Mouse (Mus musculus) liver, embryonic 14.5 days (tissue): ENCODE measurements around the gene Grb7. TPM values are rescaled to one million over a fixed set of nuclear protein-coding genes. Genes with fewer than 3 reads are reported as not detected.

Experiments
- ATAC-seq: fragments of 200-750 bp; cut with Nextera tagmentation; 2 replicates; pipeline ENCODE4 v1.8.0; 2017; ENCODE audit warnings: moderate number of reproducible peaks, mild to moderate bottlenecking, moderate library complexity; ENCODE audit not compliant: insufficient read depth
- DNase-seq, 3 experiments: peaks; one replicate each; pipeline ENCODE4 v3.0.0-alpha.2; 2012 to 2013; ENCODE audit warnings: low read depth in 3 of 3, low spot score in 3 of 3
- H3K27ac ChIP-seq: fragments of 300-500 bp; sonication (generic); 2 replicates; pipeline ENCODE4 v1.5.1; 2014; ENCODE audit warnings: moderate library complexity, mild to moderate bottlenecking, control low read depth, inconsistent platforms
- H3K27me3 ChIP-seq: fragments of 300-500 bp; sonication (generic); 2 replicates; pipeline ENCODE4 v1.6.1; 2014; ENCODE audit warnings: mild to moderate bottlenecking, low read length, moderate library complexity; ENCODE audit not compliant: control insufficient read depth, insufficient read depth
- H3K36me3 ChIP-seq: fragments of 300-500 bp; sonication (generic); replicated peaks from 2 replicates; pipeline ENCODE4 v1.6.1; 2014; ENCODE audit warnings: low read depth; ENCODE audit not compliant: control insufficient read depth, insufficient read depth
- H3K4me1 ChIP-seq, 2 experiments: fragments of 200-500 bp in 1 of 2; fragments of 300-500 bp in 1 of 2; sonication (generic) in 1 of 2; replicated peaks; 2 replicates each; pipeline ENCODE4 v1.6.1; 2012 to 2014; ENCODE audit warnings: antibody characterized with exemption in 1 of 2, inconsistent platforms in 1 of 2, low read length in 1 of 2; ENCODE audit not compliant: control insufficient read depth in 2 of 2, insufficient read depth in 2 of 2
- H3K4me2 ChIP-seq: fragments of 300-500 bp; sonication (generic); 2 replicates; pipeline ENCODE4 v1.6.1; 2014; ENCODE audit warnings: low read depth, mild to moderate bottlenecking, control low read depth, moderate library complexity
- H3K4me3 ChIP-seq, 2 experiments: fragments of 200-500 bp in 1 of 2; fragments of 300-500 bp in 1 of 2; sonication (generic) in 1 of 2; 2 replicates each; pipeline ENCODE4 v1.5.1; 2012 to 2014; ENCODE audit warnings: low read depth in 2 of 2, low read length in 2 of 2, mild to moderate bottlenecking in 2 of 2, control low read depth in 1 of 2, inconsistent platforms in 1 of 2, moderate library complexity in 1 of 2; ENCODE audit not compliant: insufficient read depth in 1 of 2
- H3K9ac ChIP-seq: fragments of 300-500 bp; sonication (generic); replicated peaks from 2 replicates; pipeline ENCODE4 v1.6.1; 2014; ENCODE audit warnings: mild to moderate bottlenecking, control low read depth, moderate library complexity
- H3K9me3 ChIP-seq: fragments of 300-500 bp; sonication (generic); 2 replicates; pipeline ENCODE4 v1.6.1; 2016; ENCODE audit warnings: low read length, mixed read lengths; ENCODE audit not compliant: control insufficient read depth
- CTCF ChIP-seq: IDR thresholded peaks from 2 replicates; pipeline ENCODE4 v1.5.1; 2016; ENCODE audit warnings: antibody characterized with exemption, low read depth, control low read depth
- EP300 ChIP-seq: IDR thresholded peaks from 2 replicates; pipeline ENCODE4 v1.6.1; 2016; ENCODE audit warnings: antibody characterized with exemption, low read depth
- WGBS: fragments of 180-500 bp; shearing (Covaris S2); extraction: QIAGEN DNeasy Blood & Tissue Kit; methylation state at CpG from one replicate; pipeline ENCODE4 v1.1.7; 2014; ENCODE audit not compliant: insufficient replicate concordance; 5-methylcytosine and 5-hydroxymethylcytosine counted together
- polyA plus RNA-seq, 2 experiments: library from polyadenylated mRNA; depleted of rRNA in 1 of 2; stranded (reverse) in 1 of 2; unstranded in 1 of 2; fragments of >200 nt; fragmentation: Nextera tagmentation in 1 of 2; extraction: Ambion mirVana in 1 of 2; gene quantifications; 2 replicates each; pipeline versions ENCODE4 v1.2.1 to v1.2.3; 2012 to 2014

Grb7 gene
- polyA plus RNA-seq, 2 experiments: 14.1 to 15.7 TPM

GRCm38 (mm10) chr11:98488540-98489234 lies 42.5 kb downstream of the Grb7 start:
- WGBS: 70% methylated on average over 20 of the region's 20 CpGs
- Histone ChIP-seq H3K9me3 (no peaks in the 10 kb centered on the region), H3K36me3 (no peaks in the 10 kb centered on the region), H3K4me3 (no peak overlapping the region), H3K27me3 (no peaks in the 10 kb centered on the region), H3K9ac (no peak overlapping the region), H3K27ac (no peak overlapping the region), H3K4me2 (no peak overlapping the region), H3K4me1 (no peaks in the 10 kb centered on the region)
- TF ChIP-seq EP300 (no peak), CTCF (no peak)
- no peak for DNase-seq
- ATAC-seq: no peak

DNA sequence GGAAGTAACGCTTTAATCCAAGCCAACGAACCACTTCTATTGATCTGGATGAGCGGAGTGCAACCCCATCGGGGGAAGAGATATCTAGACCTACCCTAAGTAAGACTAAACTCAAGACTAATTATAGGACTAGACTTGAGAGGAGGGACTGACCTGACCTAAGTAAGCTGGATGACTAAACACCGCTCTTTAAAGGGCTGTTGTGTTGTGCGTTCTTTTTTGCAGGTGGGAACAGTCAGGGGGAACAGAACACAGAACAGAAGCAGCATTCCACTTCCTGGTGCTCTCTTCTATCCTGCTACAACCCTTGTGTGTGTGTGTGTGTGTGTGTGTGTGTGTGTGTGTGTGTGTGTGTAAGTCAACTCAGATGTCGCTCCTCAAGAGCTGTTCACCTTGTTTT lies 45.4 kb downstream of the Grb7 start:
- ATAC-seq (no peak), DNase-seq (no peak)
- Histone ChIP-seq H3K9me3 (no peaks in the 10 kb centered on the region), H3K4me3 (no peak overlapping the region), H3K4me2 (no peak overlapping the region), H3K4me1 (no peaks in the 10 kb centered on the region), H3K9ac (no peak overlapping the region), H3K27ac (no peak overlapping the region), H3K36me3 (no peaks in the 10 kb centered on the region), H3K27me3 (no peaks in the 10 kb centered on the region)
- TF ChIP-seq CTCF: no peak
- no peak for TF ChIP-seq EP300
- 62% methylated on average over 7 of the region's 7 CpGs for WGBS

GRCm38 (mm10) chr11:98492959-98493358 lies 46.8 kb downstream of the Grb7 start:
- Histone ChIP-seq H3K36me3 (no peaks in the 10 kb centered on the region), H3K27me3 (no peaks in the 10 kb centered on the region), H3K27ac (no peak overlapping the region), H3K4me1 (no peaks in the 10 kb centered on the region), H3K4me2 (no peak overlapping the region), H3K9me3 (no peaks in the 10 kb centered on the region), H3K4me3 (no peak overlapping the region), H3K9ac (no peak overlapping the region)
- TF ChIP-seq CTCF (no peak), EP300 (no peak)
- ATAC-seq (no peak), DNase-seq (no peak)
- WGBS: 30% methylated on average over 7 of the region's 7 CpGs

DNA sequence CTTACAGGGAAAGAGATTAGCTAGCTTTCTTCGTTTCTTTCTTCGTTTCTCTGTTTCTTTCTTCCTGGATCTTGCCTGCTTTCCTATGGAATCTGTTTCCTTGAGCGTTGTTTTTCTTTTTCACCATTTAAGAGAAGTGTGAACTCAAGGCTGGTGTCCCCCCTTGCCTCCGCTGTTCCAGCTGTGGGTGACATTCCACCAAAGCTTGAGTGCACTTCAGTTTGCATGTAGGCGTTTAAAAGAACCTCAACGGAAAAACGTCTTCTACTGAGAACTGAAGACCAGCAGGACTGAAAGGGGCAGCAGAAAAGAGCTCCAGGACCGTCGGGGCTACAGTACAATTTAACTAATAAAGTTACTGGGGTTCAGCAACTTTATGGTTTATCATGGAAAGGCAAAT lies 47.2 kb downstream of the Grb7 start:
- no peak for DNase-seq
- WGBS: 60% methylated on average over 9 of the region's 9 CpGs
- H3K4me1 ChIP-seq: no peaks in the 10 kb centered on the region

DNA sequence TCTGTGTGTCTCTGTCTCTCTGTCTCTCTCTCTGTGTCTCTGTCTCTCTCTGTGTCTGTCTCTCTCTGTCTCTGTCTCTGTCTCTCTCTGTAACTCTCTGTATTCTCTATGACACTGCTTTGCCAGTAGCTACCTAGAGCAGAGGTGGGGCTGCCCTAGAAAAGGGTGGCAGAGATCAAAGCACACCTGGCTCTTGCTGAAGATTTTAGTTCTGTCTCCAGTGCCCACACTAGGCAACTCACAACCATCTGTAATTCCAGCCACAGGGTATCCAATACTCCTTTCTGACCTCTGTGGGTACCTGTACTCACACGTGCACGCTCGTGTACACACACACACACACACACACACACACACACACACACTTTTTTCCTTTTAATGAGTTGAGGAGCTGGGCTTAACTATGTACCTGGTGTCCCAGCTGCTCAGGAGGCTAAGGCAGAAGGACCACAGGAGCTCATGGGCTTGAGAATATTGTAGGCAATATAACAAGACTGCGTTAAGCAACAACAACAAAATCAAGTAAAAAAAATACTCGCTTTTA lies 49.1 kb downstream of the Grb7 start:
- no peak for ATAC-seq
- no peak for DNase-seq
- Histone ChIP-seq H3K36me3 (no peaks in the 10 kb centered on the region), H3K9ac (no peak overlapping the region), H3K4me2 (no peak overlapping the region), H3K9me3 (no peaks in the 10 kb centered on the region), H3K4me1 (no peaks in the 10 kb centered on the region), H3K4me3 (no peak overlapping the region), H3K27me3 (no peaks in the 10 kb centered on the region), H3K27ac (no peak overlapping the region)
- WGBS: 66% methylated on average over 5 of the region's 5 CpGs
- TF ChIP-seq CTCF (no peak), EP300 (no peak)

More for the DNA sequence above, 47.2 kb downstream of the Grb7 start:
- Histone ChIP-seq H3K4me2 (no peak overlapping the region), H3K36me3 (no peaks in the 10 kb centered on the region), H3K9me3 (no peaks in the 10 kb centered on the region), H3K27ac (no peak overlapping the region), H3K27me3 (no peaks in the 10 kb centered on the region), H3K4me3 (no peak overlapping the region), H3K9ac (no peak overlapping the region)
- no peak for ATAC-seq
- TF ChIP-seq EP300 (no peak), CTCF (no peak)
